Mouse (Mus musculus): ENCODE results near the gene Alox12. TPM values are rescaled to one million over a fixed set of nuclear protein-coding genes. Genes with fewer than 3 reads are reported as not detected.
A peak's percentile ranks its signal among the peaks of the same experiment; 100 is the strongest.

Gene Alox12
- total RNA-seq, 1 experiment from 2014 or later = 10.5 TPM

DNA sequence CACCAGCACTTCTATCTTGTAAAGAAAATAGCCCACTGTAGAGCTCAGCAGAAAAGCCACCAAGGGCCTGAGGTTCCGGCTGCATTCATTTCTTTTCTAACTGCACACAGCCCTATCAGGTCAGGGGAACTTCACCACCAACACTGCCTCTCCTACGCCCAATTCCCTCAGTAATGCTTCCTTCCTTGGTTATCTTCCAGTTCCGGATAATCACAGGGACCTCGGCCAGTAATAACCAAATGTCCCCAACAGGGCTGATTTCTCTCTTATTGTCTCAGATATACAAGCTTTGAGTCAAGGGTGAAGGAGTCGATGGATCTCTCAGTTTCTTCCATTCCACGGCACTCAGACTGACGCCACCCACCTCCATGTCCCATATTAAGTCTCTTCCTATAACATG lies 47.9 kb downstream of the Alox12 start:
- ATAC-seq (ENCODE audit: extremely low read depth, insufficient number of reproducible peaks, low FRiP score, poor library complexity, severe bottlenecking) = no peak

DNA sequence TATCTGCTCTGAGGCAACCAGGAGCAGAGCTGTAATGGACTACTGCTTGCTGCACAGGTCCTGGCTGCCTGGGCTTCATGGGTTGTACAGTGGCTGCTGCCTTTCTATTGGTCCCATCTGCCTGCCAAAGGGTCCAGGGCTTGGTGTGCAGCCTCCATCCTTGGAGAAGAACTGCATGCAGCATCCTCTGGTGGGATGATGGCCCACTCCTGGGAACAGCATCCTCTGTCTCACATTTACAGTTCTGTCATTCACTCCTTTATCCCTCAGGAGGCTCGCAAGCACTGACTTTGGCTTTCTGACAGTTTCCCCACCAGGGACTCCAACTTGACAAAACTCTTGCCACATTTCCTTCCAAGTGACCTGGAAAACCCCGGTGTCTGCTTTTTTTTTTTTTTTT lies 48.4 kb downstream of the Alox12 start:
- no peak for ATAC-seq (ENCODE audit: extremely low read depth, insufficient number of reproducible peaks, low FRiP score, poor library complexity, severe bottlenecking)

DNA sequence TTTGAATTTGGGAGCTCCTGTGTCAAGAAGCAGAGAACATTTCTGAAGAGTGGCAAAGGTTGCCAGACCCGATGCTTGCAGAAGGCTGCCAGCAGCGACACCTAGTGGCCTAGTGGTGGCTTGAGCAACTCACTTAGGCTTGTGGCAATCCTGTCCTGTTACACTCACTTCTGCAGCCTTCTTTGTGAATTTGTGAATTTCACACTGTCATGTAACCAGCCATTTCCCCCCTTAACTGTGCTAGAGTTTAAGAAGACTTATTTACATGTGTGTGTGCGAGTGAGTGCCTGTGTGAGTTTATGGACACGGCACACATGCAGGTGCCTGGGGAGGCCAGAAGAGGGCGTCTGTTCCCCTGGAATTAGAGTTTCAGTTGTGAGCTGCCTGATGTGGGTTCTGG lies 53.5 kb downstream of the Alox12 start:
- peak; percentile 68 for ATAC-seq (ENCODE audit: extremely low read depth, insufficient number of reproducible peaks, low FRiP score, poor library complexity, severe bottlenecking)

DNA sequence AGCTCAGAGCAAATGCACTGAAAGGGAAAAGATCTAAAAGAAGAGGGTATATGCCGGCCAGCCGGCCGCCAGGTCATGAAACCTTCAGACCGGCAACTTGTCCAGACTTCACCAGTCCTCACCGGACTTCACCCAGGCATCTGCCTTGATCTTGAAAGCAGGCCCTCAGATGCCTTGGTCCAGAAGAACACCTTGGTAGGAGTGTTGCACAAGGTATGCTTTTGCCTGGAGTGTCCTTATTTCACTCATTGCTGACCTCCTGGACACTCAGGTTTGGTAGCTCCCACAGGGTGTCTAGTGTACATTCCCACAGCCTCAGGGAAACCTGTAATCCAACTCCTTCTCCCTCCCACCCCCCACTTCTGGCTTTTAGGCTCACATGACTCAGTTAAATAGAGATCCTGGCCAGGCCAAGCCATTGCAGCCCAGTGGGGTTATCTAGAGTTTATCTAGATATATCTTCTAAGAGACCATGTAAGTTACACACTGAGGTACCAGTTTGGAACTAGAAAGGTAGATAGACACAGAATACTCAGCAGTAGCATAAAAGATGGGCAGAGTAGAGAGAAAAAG lies 55.0 kb downstream of the Alox12 start:
- ATAC-seq (ENCODE audit: extremely low read depth, insufficient number of reproducible peaks, low FRiP score, poor library complexity, severe bottlenecking) = no peak

DNA sequence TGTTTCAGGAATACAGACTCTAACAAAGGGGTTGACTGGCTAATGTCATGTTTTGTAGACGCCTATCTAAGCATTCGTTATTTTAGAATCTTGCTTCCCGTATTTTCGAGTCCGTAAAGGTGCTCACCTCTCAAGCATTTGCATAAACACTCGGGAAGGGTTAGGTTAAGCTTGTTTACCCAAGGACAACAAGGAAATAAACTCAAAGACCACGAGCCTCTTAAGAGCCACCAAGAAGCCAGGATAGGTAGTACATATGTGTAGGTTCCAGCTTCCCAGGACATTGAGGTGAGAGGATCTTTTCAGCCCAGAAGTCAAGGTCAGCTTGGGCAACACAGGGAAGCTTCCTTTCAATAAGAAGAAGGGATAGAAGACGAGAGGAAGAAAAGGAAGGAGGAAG lies 56.0 kb downstream of the Alox12 start:
- no peak for ATAC-seq (ENCODE audit: extremely low read depth, insufficient number of reproducible peaks, low FRiP score, poor library complexity, severe bottlenecking)

DNA sequence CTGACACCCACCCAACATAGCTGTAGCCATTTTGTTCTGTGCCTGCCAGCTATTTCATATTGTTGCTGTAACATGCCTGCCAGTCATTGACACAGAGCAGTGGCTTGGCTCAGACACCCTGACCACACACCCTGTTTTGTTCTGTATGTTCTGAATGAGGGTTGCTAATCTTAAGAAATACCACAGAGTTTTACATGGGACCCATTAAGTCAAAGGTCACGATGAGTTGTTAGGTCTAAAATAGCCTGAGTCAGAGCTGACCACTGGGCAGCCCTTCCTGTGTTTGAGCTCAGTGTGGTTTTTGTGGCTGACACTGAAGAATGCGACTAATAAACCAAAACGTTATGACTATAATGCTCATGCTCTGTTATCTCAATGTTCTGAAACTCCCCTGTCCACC lies 56.8 kb downstream of the Alox12 start:
- ATAC-seq (ENCODE audit: extremely low read depth, insufficient number of reproducible peaks, low FRiP score, poor library complexity, severe bottlenecking) = no peak

DNA sequence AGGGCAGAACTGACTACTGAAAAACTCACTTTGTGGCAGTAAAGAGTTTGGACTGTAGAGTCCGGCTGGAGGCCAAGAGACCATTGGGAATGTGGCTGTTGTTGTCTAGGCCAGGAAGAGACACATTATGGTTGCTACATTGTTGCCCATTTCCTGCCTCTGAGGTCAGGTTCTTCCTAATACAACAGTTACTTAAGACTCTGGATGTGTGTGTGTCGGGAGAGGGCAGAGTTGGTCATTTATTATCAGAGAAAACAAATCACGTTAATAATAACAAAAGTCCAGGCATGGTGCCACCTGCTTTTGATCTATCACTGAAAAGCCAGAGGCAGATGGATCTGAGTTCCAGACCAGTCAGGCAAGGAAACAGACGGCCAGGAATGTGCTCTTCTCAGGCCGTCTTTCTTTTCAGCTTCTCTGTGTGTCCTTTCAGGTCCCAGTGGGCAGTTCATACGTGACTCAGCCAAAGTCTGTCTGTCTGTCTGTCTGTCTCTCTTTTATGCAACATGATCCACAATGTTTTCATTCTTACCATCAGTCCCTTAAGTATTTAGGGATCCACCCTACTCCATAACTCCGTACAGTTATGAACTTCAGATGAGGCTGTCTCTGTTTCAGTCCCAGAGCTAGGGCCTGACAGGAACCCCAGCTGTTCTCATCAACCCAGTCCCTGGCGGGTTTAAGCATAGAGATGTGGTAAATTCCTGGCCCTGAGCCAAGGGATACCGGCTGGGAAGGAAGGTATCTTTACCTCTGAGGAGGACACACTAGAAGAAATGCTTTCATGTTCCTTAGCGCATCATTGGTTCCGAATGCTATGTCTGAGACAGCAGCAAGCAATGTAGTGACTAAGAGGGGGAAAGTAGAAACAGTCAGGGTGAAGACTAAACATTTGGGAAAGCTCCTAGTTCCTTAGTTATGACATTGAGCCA lies 61.5 kb downstream of the Alox12 start:
- no peak for ATAC-seq (ENCODE audit: extremely low read depth, insufficient number of reproducible peaks, low FRiP score, poor library complexity, severe bottlenecking)

DNA sequence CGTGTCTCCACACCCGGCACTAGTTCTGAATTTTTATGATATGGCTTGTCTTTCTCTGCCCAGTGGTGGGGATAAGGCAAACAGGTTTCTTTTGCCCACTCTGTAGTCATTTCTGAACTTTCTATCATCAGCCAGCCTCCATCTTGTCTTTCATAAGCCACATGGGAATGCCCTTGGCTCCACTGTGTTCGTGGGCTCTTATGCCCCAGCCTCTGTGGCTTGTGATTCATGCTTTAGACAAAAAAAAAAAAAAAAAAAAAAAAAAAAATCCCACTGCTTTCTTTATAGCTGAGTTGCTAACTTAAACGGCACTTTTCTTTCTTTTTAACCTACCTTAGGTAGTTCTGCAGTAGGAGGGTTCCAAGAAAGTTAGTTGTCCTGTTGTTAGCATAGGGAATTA lies 63.0 kb downstream of the Alox12 start:
- no peak for ATAC-seq (ENCODE audit: extremely low read depth, insufficient number of reproducible peaks, low FRiP score, poor library complexity, severe bottlenecking)

Other genes with a start within 250 kb of the Alox12 start
- 45.2 and 46.7 TPM in 2 replicates for gene Acadvl, start 239.9 kb downstream of the Alox12 start, total RNA-seq (2017)
- gene Dlg4, start 238.4 kb downstream of the Alox12 start, total RNA-seq (2017) = 2.4 and 2.9 TPM in 2 replicates
- gene Asgr1, start 201.3 kb downstream of the Alox12 start, total RNA-seq (2017) = not detected in 2 replicates
- gene Asgr2, start 162.7 kb downstream of the Alox12 start, total RNA-seq (2017) = not detected in 2 replicates
- not detected in 2 replicates for gene Mgl2, start 125.0 kb downstream of the Alox12 start, total RNA-seq (2017)
- 2.6 and 3.6 TPM in 2 replicates for gene Clec10a, start 99.2 kb downstream of the Alox12 start, total RNA-seq (2017)
- 1.4 and 2.7 TPM in 2 replicates for gene Slc16a11, start 42.6 kb downstream of the Alox12 start, total RNA-seq (2017)
- 1.5 and 2.1 TPM in 2 replicates for gene Slc16a13, start 34.3 kb downstream of the Alox12 start, total RNA-seq (2017)
- gene Bcl6b, start 25.6 kb downstream of the Alox12 start, total RNA-seq (2017) = 0.12 TPM in 1 of 2 replicates, not detected in the other
- gene 0610010K14Rik, start 17.4 kb downstream of the Alox12 start, total RNA-seq (2017) = 21.9 and 26.8 TPM in 2 replicates
- 0.47 and 0.86 TPM in 2 replicates for gene Gm21988, start 15.5 kb downstream of the Alox12 start, total RNA-seq (2017)
- 60.4 and 69.0 TPM in 2 replicates for gene Rnasek, start 15.5 kb downstream of the Alox12 start, total RNA-seq (2017)
- gene Alox12e, start 67.3 kb upstream of the Alox12 start, total RNA-seq (2017) = 0.35 and 2.0 TPM in 2 replicates
- 4.5 and 7.1 TPM in 2 replicates for gene Alox15, start 96.7 kb upstream of the Alox12 start, total RNA-seq (2017)
- gene Pelp1, start 154.7 kb upstream of the Alox12 start, total RNA-seq (2017) = 4.9 and 5.5 TPM in 2 replicates
- 278 and 300 TPM in 2 replicates for gene Arrb2, start 177.3 kb upstream of the Alox12 start, total RNA-seq (2017)
- gene Med11, start 196.6 kb upstream of the Alox12 start, total RNA-seq (2017) = 43.7 and 46.3 TPM in 2 replicates
- gene Zmynd15, start 204.1 kb upstream of the Alox12 start, total RNA-seq (2017) = 0.37 and 0.58 TPM in 2 replicates
- gene Cxcl16, start 204.6 kb upstream of the Alox12 start, total RNA-seq (2017) = 0.74 TPM in 1 of 2 replicates, not detected in the other
- not detected in 2 replicates for gene Tm4sf5, start 249.9 kb upstream of the Alox12 start, total RNA-seq (2017)